Mouse (Mus musculus): ENCODE data around the gene Olfr1387. TPM values are rescaled to one million over a fixed set of nuclear protein-coding genes. Genes with fewer than 3 reads are reported as not detected.
"Not testable (repeated sequence)": the region's sequence is repeated elsewhere in the genome, so short reads cannot be mapped to it uniquely, and the experiment has no call there.

The Olfr1387 gene
- not detected in 2 replicates for polyA plus RNA-seq (2016; fragmentation: Nextera tagmentation; extraction: Ambion mirVana)

DNA sequence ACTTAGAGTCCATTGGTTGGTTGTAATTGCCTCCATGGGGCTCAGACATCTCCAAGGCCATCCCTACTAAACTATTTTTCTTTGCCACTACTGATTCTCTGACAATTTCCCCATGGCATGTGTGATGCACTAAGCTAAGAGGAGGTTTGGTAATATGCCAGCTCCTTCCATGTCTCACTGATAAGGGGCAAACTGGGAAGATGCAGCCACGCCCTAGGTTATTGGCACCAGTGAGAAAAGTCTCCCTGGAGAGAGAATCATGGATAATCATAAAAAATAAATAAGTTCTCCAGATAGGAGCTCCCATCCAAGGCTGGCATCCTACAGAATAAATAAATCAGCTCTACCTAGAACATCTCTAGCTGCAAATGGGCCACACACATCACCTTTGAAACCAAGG is at the start of gene Olfr1387:
Gene Olfr1387 (plus strand): TSS at position 301 of the 400 bp plus-strand sequence.
- WGBS, result 88% methylated on average over 1 of the region's 1 CpGs
- H3K9ac ChIP-seq, result no peak within 1 kb of the TSS
- H3K4me2 ChIP-seq (replicated peaks), result no peak within 1 kb of the TSS
- H3K36me3 ChIP-seq, result no peaks in the 10 kb centered on the region
- H3K27me3 ChIP-seq (replicated peaks), result no peaks in the 10 kb centered on the region
- no peak for ATAC-seq (ENCODE audit: low FRiP score, low read depth)
- no peaks in the 10 kb centered on the region for H3K9me3 ChIP-seq
- no peak within 1 kb of the TSS for H3K4me3 ChIP-seq
- no peak within 1 kb of the TSS for H3K27ac ChIP-seq
- H3K4me1 ChIP-seq, result no peaks in the 10 kb centered on the region

DNA sequence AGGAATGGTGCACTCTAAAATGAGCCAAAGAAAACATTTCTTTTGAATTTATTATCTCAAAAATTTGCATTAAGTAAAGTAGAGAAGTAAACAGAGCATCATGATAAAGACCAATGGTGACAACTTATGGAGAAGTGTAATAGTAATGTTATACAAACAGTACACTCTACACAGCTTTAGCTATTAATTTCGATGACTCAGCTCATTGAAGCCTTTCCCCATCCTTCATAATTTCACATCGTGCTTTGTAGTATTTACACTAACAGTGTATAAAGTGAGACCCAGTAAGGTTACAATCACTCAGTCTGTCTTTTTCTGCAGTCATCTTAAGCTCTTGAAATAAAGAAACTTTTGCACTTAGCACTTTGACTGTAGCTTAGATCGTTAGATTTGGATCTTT is 48.4 kb upstream of the Olfr1387 start:
- H3K27me3 ChIP-seq (replicated peaks), result no peaks in the 10 kb centered on the region
- H3K9ac ChIP-seq, result no peak overlapping the region
- H3K9me3 ChIP-seq, result no peaks in the 10 kb centered on the region; the same call in 1 of the 2 replicates
- no peak overlapping the region for H3K27ac ChIP-seq
- no peak overlapping the region for H3K4me3 ChIP-seq
- WGBS, result 79% methylated on average over 3 of the region's 3 CpGs
- ATAC-seq (ENCODE audit: low FRiP score, low read depth), result no peak
- H3K36me3 ChIP-seq, result no peaks in the 10 kb centered on the region
- H3K4me2 ChIP-seq (replicated peaks), result no peak overlapping the region
- H3K4me1 ChIP-seq, result no peaks in the 10 kb centered on the region

DNA sequence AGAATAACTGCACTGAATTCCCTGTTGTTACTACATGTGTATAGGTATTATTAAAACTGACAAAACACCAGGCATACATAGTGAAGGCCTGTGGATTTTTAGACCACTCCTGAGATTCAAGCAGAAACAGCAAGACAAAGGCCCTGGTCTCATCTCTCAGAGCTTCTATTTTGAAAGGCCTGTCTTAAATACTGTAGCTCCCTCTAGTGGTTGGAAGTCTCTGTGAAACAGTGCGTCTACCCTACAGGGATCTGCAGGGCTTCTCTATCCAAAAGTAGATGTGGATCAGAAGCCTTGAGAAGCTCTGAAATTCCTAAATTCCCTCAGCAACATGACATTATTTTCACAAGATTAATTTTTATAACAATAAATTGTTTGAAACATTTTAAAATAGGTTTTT is 44.6 kb upstream of the Olfr1387 start:
- H3K9ac ChIP-seq, result no peak overlapping the region
- no peak overlapping the region for H3K4me2 ChIP-seq (replicated peaks)
- no peak overlapping the region for H3K27ac ChIP-seq
- no peak overlapping the region for H3K4me3 ChIP-seq
- H3K27me3 ChIP-seq (replicated peaks), result no peaks in the 10 kb centered on the region
- H3K36me3 ChIP-seq, result no peaks in the 10 kb centered on the region
- ATAC-seq (ENCODE audit: low FRiP score, low read depth), result no peak
- WGBS, result 24% methylated on average over 1 of the region's 1 CpGs
- no peaks in the 10 kb centered on the region for H3K4me1 ChIP-seq
- H3K9me3 ChIP-seq, result no peaks in the 10 kb centered on the region; the same call in 1 of the 2 replicates

DNA sequence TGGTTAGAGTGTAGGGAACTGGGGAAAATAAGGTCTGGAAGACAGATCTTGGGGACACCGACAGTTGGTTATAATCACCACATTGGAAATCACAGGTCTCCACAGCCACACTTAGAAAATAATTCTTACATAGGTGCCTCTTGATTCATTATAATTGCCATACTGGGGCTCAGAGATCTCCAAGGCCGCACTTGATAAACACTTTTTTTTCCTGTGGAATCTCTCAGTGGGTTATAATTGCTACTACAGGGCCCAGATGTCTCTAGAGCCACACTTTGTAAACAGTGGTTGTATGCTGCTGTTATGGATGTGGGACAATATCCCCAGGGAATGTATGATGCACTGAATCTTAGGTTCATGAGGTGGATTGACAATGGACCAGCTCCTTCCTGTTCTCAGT is 32.4 kb upstream of the Olfr1387 start, which contains the start of gene Olfr1389:
Gene Olfr1389 (plus strand): TSS at position 301 of the 400 bp plus-strand sequence.
- Histone ChIP-seq H3K9ac (no peak within 1 kb of the TSS), H3K36me3 (no peaks in the 10 kb centered on the region), H3K27ac (no peak within 1 kb of the TSS), H3K27me3 (replicated peaks) (no peaks in the 10 kb centered on the region), H3K4me3 (no peak within 1 kb of the TSS), H3K9me3 (no peaks in the 10 kb centered on the region), H3K4me2 (replicated peaks) (no peak within 1 kb of the TSS), H3K4me1 (no peaks in the 10 kb centered on the region)
- WGBS, result 94% methylated on average over 2 of the region's 2 CpGs
- ATAC-seq (ENCODE audit: low FRiP score, low read depth), result no peak

DNA sequence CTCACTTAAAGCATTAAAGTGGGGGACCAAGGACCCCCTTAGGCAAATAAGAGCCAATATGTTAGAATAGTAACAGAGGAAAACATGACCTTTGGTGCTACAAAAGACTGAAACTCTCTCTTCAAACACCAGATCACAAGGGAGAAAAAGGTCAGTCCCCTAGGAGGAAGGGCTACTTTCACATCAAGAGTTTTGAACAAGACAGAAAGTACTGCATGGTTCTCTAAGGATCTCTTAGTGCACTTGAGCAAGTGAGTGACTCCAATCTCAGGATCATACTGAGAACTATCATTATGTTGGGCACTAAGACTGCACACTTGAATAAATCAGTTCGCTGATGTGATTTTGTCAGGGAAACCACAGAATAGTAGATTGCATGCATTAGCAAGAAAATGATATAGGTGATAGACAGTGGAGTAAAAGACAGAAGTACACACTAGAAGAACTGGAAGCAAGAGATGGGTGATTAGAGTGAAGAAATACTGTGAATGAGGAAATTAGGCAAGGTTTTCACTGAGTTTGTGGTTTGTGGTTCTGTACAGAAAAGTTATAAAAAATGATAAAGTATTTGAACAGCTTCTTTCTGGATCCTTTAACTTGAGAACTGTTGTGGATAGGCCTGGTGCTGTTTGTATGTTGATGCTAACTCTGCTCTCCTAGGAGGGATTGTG is 29.8 kb upstream of the Olfr1387 start:
- no peak for ATAC-seq (ENCODE audit: low FRiP score, low read depth)
- H3K36me3 ChIP-seq, result no peaks in the 10 kb centered on the region
- no peak overlapping the region for H3K27ac ChIP-seq
- no peaks in the 10 kb centered on the region for H3K4me1 ChIP-seq
- H3K9me3 ChIP-seq, result no peaks in the 10 kb centered on the region
- H3K9ac ChIP-seq, result no peak overlapping the region
- H3K4me3 ChIP-seq, result no peak overlapping the region
- WGBS, result 88% methylated on average over 1 of the region's 1 CpGs
- no peaks in the 10 kb centered on the region for H3K27me3 ChIP-seq (replicated peaks)
- H3K4me2 ChIP-seq (replicated peaks), result no peak overlapping the region

DNA sequence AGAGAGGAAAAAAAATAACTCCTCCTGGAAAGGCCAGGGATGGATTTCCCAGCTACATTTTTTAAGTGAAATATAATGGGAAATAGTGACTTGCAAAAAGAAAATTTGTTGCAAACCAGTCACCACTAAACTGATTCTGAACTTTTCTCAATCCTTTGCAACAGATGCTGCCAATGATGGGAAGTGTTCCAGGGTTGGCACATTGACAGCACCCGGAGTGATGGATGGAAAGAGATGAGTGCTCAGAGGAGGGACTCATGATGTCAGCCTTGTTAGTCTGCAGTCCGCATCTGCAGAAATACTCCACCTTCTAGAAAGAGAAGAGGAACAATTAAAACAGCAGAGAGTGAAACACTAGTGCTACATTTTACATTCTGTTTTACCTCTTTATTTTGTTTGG is 25.5 kb upstream of the Olfr1387 start:
- no peak for ATAC-seq (ENCODE audit: low FRiP score, low read depth)
- Histone ChIP-seq H3K4me1 (no peaks in the 10 kb centered on the region), H3K27me3 (replicated peaks) (no peaks in the 10 kb centered on the region), H3K4me2 (replicated peaks) (no peak overlapping the region), H3K27ac (no peak overlapping the region), H3K9me3 (0 out of 2 replicates have a peak, but pooled peaks cover 2% of the 10 kb centered on the region), H3K36me3 (no peaks in the 10 kb centered on the region), H3K9ac (no peak overlapping the region), H3K4me3 (no peak overlapping the region)
- 91% methylated on average over 2 of the region's 2 CpGs for WGBS

DNA sequence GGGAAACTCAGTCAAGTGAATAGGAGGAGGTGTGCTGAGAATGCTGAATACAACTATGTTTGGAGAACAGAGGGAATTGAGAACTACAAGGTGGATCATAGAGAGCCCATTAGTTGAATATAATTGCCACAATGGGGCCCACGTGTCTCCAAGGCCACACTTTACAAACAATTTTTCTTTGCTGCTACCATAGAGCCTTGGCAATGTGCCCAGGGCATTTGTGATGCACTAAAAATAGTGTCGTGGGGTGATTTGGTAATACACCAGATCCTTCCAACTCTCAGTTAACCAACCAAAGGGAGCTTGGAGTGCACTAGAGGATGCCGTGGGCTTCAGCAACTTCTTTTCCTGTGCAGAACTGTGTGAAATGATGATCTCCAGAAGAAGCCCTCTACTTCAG is 18.7 kb upstream of the Olfr1387 start, which contains the start of gene Olfr1388:
Gene Olfr1388 (plus strand): TSS at position 214 of the 400 bp plus-strand sequence.
- H3K4me1 ChIP-seq, result no peaks in the 10 kb centered on the region
- 79% methylated on average over 3 of the region's 3 CpGs for WGBS
- ATAC-seq (ENCODE audit: low FRiP score, low read depth), result no peak
- H3K36me3 ChIP-seq, result no peaks in the 10 kb centered on the region
- H3K4me2 ChIP-seq (replicated peaks), result no peak within 1 kb of the TSS
- H3K27me3 ChIP-seq (replicated peaks), result no peaks in the 10 kb centered on the region
- H3K9ac ChIP-seq, result no peak within 1 kb of the TSS
- H3K4me3 ChIP-seq, result no peak within 1 kb of the TSS
- 0 out of 2 replicates have a peak, but pooled peaks cover 2% of the 10 kb centered on the region for H3K9me3 ChIP-seq
- H3K27ac ChIP-seq, result no peak within 1 kb of the TSS

DNA sequence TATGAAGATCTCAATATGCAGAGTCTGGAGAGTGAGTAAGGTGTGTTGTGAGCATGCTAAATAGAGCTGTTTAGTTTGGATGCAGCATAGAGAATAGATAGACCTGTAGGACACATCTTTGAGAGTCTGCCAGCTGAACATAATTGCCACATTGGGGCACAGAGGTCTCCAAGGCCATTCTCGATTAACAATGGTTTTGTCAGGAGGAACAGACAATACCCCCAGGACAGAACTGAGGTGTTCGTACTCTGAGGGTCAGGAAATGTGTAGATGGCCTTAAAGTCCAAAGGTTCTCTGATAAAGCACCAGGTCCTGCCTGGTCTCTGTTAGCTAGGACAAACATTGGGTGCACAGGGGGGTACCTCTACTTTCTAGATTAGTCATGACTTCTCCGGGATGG is 9.6 kb downstream of the Olfr1387 start, which contains the start of gene Olfr1386:
Gene Olfr1386 (plus strand): TSS at position 301 of the 400 bp plus-strand sequence.
- WGBS, result 89% methylated on average over 3 of the region's 3 CpGs
- not testable (repeated sequence) for H3K27me3 ChIP-seq (replicated peaks); H3K9me3 ChIP-seq; H3K36me3 ChIP-seq; H3K4me1 ChIP-seq; H3K27ac ChIP-seq; H3K4me2 ChIP-seq (replicated peaks); H3K4me3 ChIP-seq; ATAC-seq (ENCODE audit: low FRiP score, low read depth); H3K9ac ChIP-seq

DNA sequence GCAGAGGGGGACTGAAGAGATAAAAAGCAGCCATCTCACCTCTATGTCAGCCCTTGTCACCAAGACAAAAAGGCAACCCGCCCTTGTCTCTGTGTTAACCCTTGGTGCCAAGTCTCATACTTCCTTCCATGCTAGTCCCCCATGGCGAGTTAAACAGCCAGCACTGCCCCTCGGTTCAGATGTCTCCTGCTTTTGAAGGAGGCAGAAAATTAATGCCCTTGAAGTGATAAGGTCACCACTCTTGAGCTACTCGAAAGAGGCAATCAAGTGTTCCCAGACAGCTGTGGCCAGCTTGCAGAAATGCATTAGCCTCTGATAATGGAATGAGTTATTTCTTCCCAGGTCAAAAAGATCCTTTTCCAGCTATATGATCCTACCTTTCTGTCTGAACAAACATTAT is 30.8 kb downstream of the Olfr1387 start:
- Histone ChIP-seq H3K9ac (no peak overlapping the region), H3K4me1 (no peaks in the 10 kb centered on the region), H3K4me3 (no peak overlapping the region), H3K27me3 (replicated peaks) (no peaks in the 10 kb centered on the region), H3K4me2 (replicated peaks) (no peak overlapping the region), H3K36me3 (no peaks in the 10 kb centered on the region), H3K9me3 (no peaks in the 10 kb centered on the region), H3K27ac (no peak overlapping the region)
- 54% methylated on average over 4 of the region's 4 CpGs for WGBS
- ATAC-seq (ENCODE audit: low FRiP score, low read depth), result no peak

DNA sequence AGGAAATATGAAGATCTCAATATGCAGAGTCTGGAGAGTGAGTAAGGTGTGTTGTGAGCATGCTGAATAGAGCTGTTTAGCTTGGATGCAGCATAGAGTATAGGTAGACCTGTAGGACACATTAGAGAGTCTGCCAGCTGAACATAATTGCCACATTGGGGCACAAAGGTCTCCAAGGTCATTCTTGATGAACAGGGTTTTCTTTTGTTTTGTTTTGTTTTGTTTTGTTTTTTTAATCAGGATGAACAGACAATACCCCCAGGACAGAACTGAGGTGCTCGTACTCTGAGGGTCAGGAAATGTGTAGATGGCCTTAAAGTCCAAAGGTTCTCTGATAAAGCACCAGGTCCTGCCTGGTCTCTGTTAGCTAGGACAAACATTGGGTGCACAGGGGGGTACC is 33.6 kb downstream of the Olfr1387 start, which contains the start of gene Olfr1385:
Gene Olfr1385 (plus strand): TSS at position 301 of the 400 bp plus-strand sequence.
- H3K36me3 ChIP-seq; H3K9me3 ChIP-seq; H3K4me3 ChIP-seq; ATAC-seq (ENCODE audit: low FRiP score, low read depth); H3K4me2 ChIP-seq (replicated peaks); H3K27me3 ChIP-seq (replicated peaks); H3K9ac ChIP-seq; H3K4me1 ChIP-seq; H3K27ac ChIP-seq: not testable (repeated sequence)
- 70% methylated on average over 1 of the region's 1 CpGs for WGBS

Other genes starting within 250 kb of the Olfr1387 start
- 36.6 and 36.7 TPM in 2 replicates for gene Mgat1, start 211.2 kb upstream of the Olfr1387 start, polyA plus RNA-seq (2016; fragmentation: Nextera tagmentation; extraction: Ambion mirVana)
- gene Olfr1393, start 177.0 kb upstream of the Olfr1387 start, polyA plus RNA-seq (2016; fragmentation: Nextera tagmentation; extraction: Ambion mirVana), result 0.06 TPM in 1 of 2 replicates, not detected in the other
- gene Olfr1392, start 170.1 kb upstream of the Olfr1387 start, polyA plus RNA-seq (2016; fragmentation: Nextera tagmentation; extraction: Ambion mirVana), result 0.20 TPM in 1 of 2 replicates, not detected in the other
- not detected in 2 replicates for gene Olfr10, start 150.6 kb upstream of the Olfr1387 start, polyA plus RNA-seq (2016; fragmentation: Nextera tagmentation; extraction: Ambion mirVana)
- not detected in 2 replicates for gene Olfr1391, start 132.6 kb upstream of the Olfr1387 start, polyA plus RNA-seq (2016; fragmentation: Nextera tagmentation; extraction: Ambion mirVana)
- not detected in 2 replicates for gene Olfr1390, start 120.2 kb upstream of the Olfr1387 start, polyA plus RNA-seq (2016; fragmentation: Nextera tagmentation; extraction: Ambion mirVana)
- gene Olfr1389, start 32.3 kb upstream of the Olfr1387 start, polyA plus RNA-seq (2016; fragmentation: Nextera tagmentation; extraction: Ambion mirVana), result not detected in 2 replicates
- 0.06 TPM in 1 of 2 replicates, not detected in the other for gene Olfr1388, start 18.7 kb upstream of the Olfr1387 start, polyA plus RNA-seq (2016; fragmentation: Nextera tagmentation; extraction: Ambion mirVana)
- gene Olfr1386, start 9.7 kb downstream of the Olfr1387 start, polyA plus RNA-seq (2016; fragmentation: Nextera tagmentation; extraction: Ambion mirVana), result not detected in 2 replicates
- not detected in 2 replicates for gene Olfr1385, start 33.7 kb downstream of the Olfr1387 start, polyA plus RNA-seq (2016; fragmentation: Nextera tagmentation; extraction: Ambion mirVana)
- gene Olfr1384, start 51.4 kb downstream of the Olfr1387 start, polyA plus RNA-seq (2016; fragmentation: Nextera tagmentation; extraction: Ambion mirVana), result not detected in 2 replicates
- not detected in 2 replicates for gene Olfr1383, start 64.3 kb downstream of the Olfr1387 start, polyA plus RNA-seq (2016; fragmentation: Nextera tagmentation; extraction: Ambion mirVana)
- gene Olfr1382, start 72.9 kb downstream of the Olfr1387 start, polyA plus RNA-seq (2016; fragmentation: Nextera tagmentation; extraction: Ambion mirVana), result not detected in 2 replicates
- gene Olfr1381, start 88.1 kb downstream of the Olfr1387 start, polyA plus RNA-seq (2016; fragmentation: Nextera tagmentation; extraction: Ambion mirVana), result not detected in 2 replicates
- gene Olfr1380, start 101.5 kb downstream of the Olfr1387 start, polyA plus RNA-seq (2016; fragmentation: Nextera tagmentation; extraction: Ambion mirVana), result not detected in 2 replicates
- 2.4 and 2.8 TPM in 2 replicates for gene Flt4, start 153.9 kb downstream of the Olfr1387 start, polyA plus RNA-seq (2016; fragmentation: Nextera tagmentation; extraction: Ambion mirVana)
- not detected in 2 replicates for gene Scgb3a1, start 208.3 kb downstream of the Olfr1387 start, polyA plus RNA-seq (2016; fragmentation: Nextera tagmentation; extraction: Ambion mirVana)